Mouse (Mus musculus): ENCODE results near the gene Cnih3. TPM values are rescaled to one million over a fixed set of nuclear protein-coding genes. Genes with fewer than 3 reads are reported as not detected.

Gene Cnih3
- polyA plus RNA-seq, 1 experiment from 2014 or later = 0.15 TPM

GRCm38 (mm10) chr1:181327636-181328420 is 24.6 kb upstream of the Cnih3 start:
- Histone ChIP-seq H3K9ac (no peak overlapping the region), H3K4me3 (no peak overlapping the region), H3K9me3 (no peaks in the 10 kb centered on the region), H3K27me3 (no peaks in the 10 kb centered on the region), H3K4me1 (no peaks in the 10 kb centered on the region), H3K36me3 (no peaks in the 10 kb centered on the region), H3K4me2 (no peak overlapping the region), H3K27ac (no peak overlapping the region)
- no peak for ATAC-seq (ENCODE audit: insufficient number of reproducible peaks, low FRiP score, low TSS enrichment, low read depth)
- 74% methylated on average over 10 of the region's 10 CpGs for WGBS

GRCm38 (mm10) chr1:181329110-181329509 is 23.3 kb upstream of the Cnih3 start:
- 75% methylated on average over 3 of the region's 3 CpGs for WGBS
- no peak overlapping the region for H3K27ac ChIP-seq
- H3K9me3 ChIP-seq = no peaks in the 10 kb centered on the region
- no peaks in the 10 kb centered on the region for H3K4me1 ChIP-seq
- H3K27me3 ChIP-seq = no peaks in the 10 kb centered on the region
- no peak overlapping the region for H3K9ac ChIP-seq
- no peak overlapping the region for H3K4me3 ChIP-seq
- no peak for ATAC-seq (ENCODE audit: insufficient number of reproducible peaks, low FRiP score, low TSS enrichment, low read depth)
- no peak overlapping the region for H3K4me2 ChIP-seq
- H3K36me3 ChIP-seq = no peaks in the 10 kb centered on the region

- H3K36me3 ChIP-seq = no peaks in the 10 kb centered on the region
- no peak overlapping the region for H3K27ac ChIP-seq
- H3K27me3 ChIP-seq = no peaks in the 10 kb centered on the region
- WGBS = 37% methylated on average over 2 of the region's 2 CpGs
- H3K9ac ChIP-seq = no peak overlapping the region
- H3K4me3 ChIP-seq = no peak overlapping the region
- no peaks in the 10 kb centered on the region for H3K4me1 ChIP-seq
- H3K9me3 ChIP-seq = no peaks in the 10 kb centered on the region
- no peak for ATAC-seq (ENCODE audit: insufficient number of reproducible peaks, low FRiP score, low TSS enrichment, low read depth)
- H3K4me2 ChIP-seq = no peak overlapping the region
Measured at GRCm38 (mm10) chr1:181332597-181332996, 19.8 kb upstream of the Cnih3 start.

GRCm38 (mm10) chr1:181334329-181335018 is 18.0 kb upstream of the Cnih3 start:
- Histone ChIP-seq H3K27me3 (no peaks in the 10 kb centered on the region), H3K9ac (no peak overlapping the region), H3K27ac (no peak overlapping the region), H3K4me2 (no peak overlapping the region), H3K9me3 (no peaks in the 10 kb centered on the region), H3K4me1 (no peaks in the 10 kb centered on the region), H3K4me3 (no peak overlapping the region), H3K36me3 (no peaks in the 10 kb centered on the region)
- WGBS = 79% methylated on average over 6 of the region's 6 CpGs
- no peak for ATAC-seq (ENCODE audit: insufficient number of reproducible peaks, low FRiP score, low TSS enrichment, low read depth)

- no peak overlapping the region for H3K27ac ChIP-seq
- no peaks in the 10 kb centered on the region for H3K27me3 ChIP-seq
- H3K9me3 ChIP-seq = no peaks in the 10 kb centered on the region
- no peak for ATAC-seq (ENCODE audit: insufficient number of reproducible peaks, low FRiP score, low TSS enrichment, low read depth)
- H3K9ac ChIP-seq = no peak overlapping the region
- no peak overlapping the region for H3K4me3 ChIP-seq
- H3K4me1 ChIP-seq = no peaks in the 10 kb centered on the region
- no peaks in the 10 kb centered on the region for H3K36me3 ChIP-seq
- H3K4me2 ChIP-seq = no peak overlapping the region
- WGBS = 86% methylated on average over 5 of the region's 5 CpGs
Measured at GRCm38 (mm10) chr1:181335019-181335365, 17.4 kb upstream of the Cnih3 start.

GRCm38 (mm10) chr1:181335388-181335787 is 17.0 kb upstream of the Cnih3 start:
- no peak for ATAC-seq (ENCODE audit: insufficient number of reproducible peaks, low FRiP score, low TSS enrichment, low read depth)
- H3K4me2 ChIP-seq = no peak overlapping the region
- no peaks in the 10 kb centered on the region for H3K36me3 ChIP-seq
- H3K9ac ChIP-seq = no peak overlapping the region
- 83% methylated on average over 4 of the region's 4 CpGs for WGBS
- H3K4me1 ChIP-seq = no peaks in the 10 kb centered on the region
- H3K27ac ChIP-seq = no peak overlapping the region
- H3K4me3 ChIP-seq = no peak overlapping the region
- H3K27me3 ChIP-seq = no peaks in the 10 kb centered on the region
- no peaks in the 10 kb centered on the region for H3K9me3 ChIP-seq

- Histone ChIP-seq H3K9me3 (no peaks in the 10 kb centered on the region), H3K4me1 (no peaks in the 10 kb centered on the region), H3K27me3 (no peaks in the 10 kb centered on the region), H3K4me2 (no peak overlapping the region), H3K9ac (no peak overlapping the region), H3K27ac (no peak overlapping the region), H3K4me3 (no peak overlapping the region), H3K36me3 (no peaks in the 10 kb centered on the region)
- no peak for ATAC-seq (ENCODE audit: insufficient number of reproducible peaks, low FRiP score, low TSS enrichment, low read depth)
- WGBS = 87% methylated on average over 6 of the region's 6 CpGs
Measured at GRCm38 (mm10) chr1:181336857-181337256, 15.6 kb upstream of the Cnih3 start.

GRCm38 (mm10) chr1:181339106-181339505 is 13.3 kb upstream of the Cnih3 start:
- 86% methylated on average over 6 of the region's 6 CpGs for WGBS
- Histone ChIP-seq H3K9me3 (no peaks in the 10 kb centered on the region), H3K4me2 (no peak overlapping the region), H3K27ac (no peak overlapping the region), H3K36me3 (no peaks in the 10 kb centered on the region), H3K4me3 (no peak overlapping the region), H3K4me1 (no peaks in the 10 kb centered on the region), H3K27me3 (no peaks in the 10 kb centered on the region), H3K9ac (no peak overlapping the region)
- ATAC-seq (ENCODE audit: insufficient number of reproducible peaks, low FRiP score, low TSS enrichment, low read depth) = no peak

GRCm38 (mm10) chr1:181345547-181345946 is 6.9 kb upstream of the Cnih3 start:
- H3K4me3 ChIP-seq = no peak overlapping the region
- 24% methylated on average over 15 of the region's 15 CpGs for WGBS

GRCm38 (mm10) chr1:181352043-181352366 is 423 bp upstream of the Cnih3 start:
- Histone ChIP-seq H3K4me2 (peak overlapping the region; percentile 99), H3K4me3 (peak overlapping the region; percentile 52), H3K27ac (no peak overlapping the region), H3K9ac (0 out of 2 replicates have a peak overlapping the region, but pooled peaks have one; percentile 55), H3K4me1 (peaks cover 20% of the 10 kb centered on the region), H3K9me3 (no peaks in the 10 kb centered on the region), H3K36me3 (no peaks in the 10 kb centered on the region), H3K27me3 (peaks cover 47% of the 10 kb centered on the region)
- 6% methylated on average over 3 of the region's 3 CpGs for WGBS
- ATAC-seq (ENCODE audit: insufficient number of reproducible peaks, low FRiP score, low TSS enrichment, low read depth) = 0 out of 2 replicates have a peak, but pooled peaks have one; percentile 10

More at GRCm38 (mm10) chr1:181345547-181345946, 6.9 kb upstream of the Cnih3 start:
- Histone ChIP-seq H3K27ac (no peak overlapping the region), H3K27me3 (peaks cover under 1% of the 10 kb centered on the region; the same call in 1 of the 2 replicates), H3K4me2 (no peak overlapping the region), H3K9me3 (no peaks in the 10 kb centered on the region), H3K36me3 (no peaks in the 10 kb centered on the region), H3K9ac (no peak overlapping the region), H3K4me1 (peaks cover 2% of the 10 kb centered on the region; the same call in 1 of the 2 replicates)
- ATAC-seq (ENCODE audit: insufficient number of reproducible peaks, low FRiP score, low TSS enrichment, low read depth) = no peak

- no peaks in the 10 kb centered on the region for H3K36me3 ChIP-seq
- peak overlapping the region; percentile 99 for H3K4me2 ChIP-seq
- H3K27ac ChIP-seq = no peak overlapping the region
- ATAC-seq (ENCODE audit: insufficient number of reproducible peaks, low FRiP score, low TSS enrichment, low read depth) = no peak
- peaks cover 20% of the 10 kb centered on the region for H3K4me1 ChIP-seq
- peaks cover 50% of the 10 kb centered on the region for H3K27me3 ChIP-seq
- peak overlapping the region; percentile 52 for H3K4me3 ChIP-seq
- 3% methylated on average over 33 of the region's 33 CpGs for WGBS
- H3K9ac ChIP-seq = peak overlapping the region; percentile 55; the same call in 1 of the 2 replicates
- no peaks in the 10 kb centered on the region for H3K9me3 ChIP-seq
Measured at GRCm38 (mm10) chr1:181353200-181354097, 1.0 kb downstream of the Cnih3 start.
